Mouse (Mus musculus) testis, adult 2 months (tissue): ENCODE results near the gene Gm28079.
"Not testable (repeated sequence)": the region's sequence is repeated elsewhere in the genome, so short reads cannot be mapped to it uniquely, and the experiment has no call there.

ENCODE experiments used
- CTCF ChIP-seq: fragments of 200-500 bp; IDR thresholded peaks from 2 replicates; pipeline ENCODE4 v1.5.1; 2012; ENCODE audit warnings: low read depth, mild to moderate bottlenecking, inconsistent platforms, low read length, moderate library complexity; ENCODE audit not compliant: control insufficient read depth, insufficient read depth, insufficient replicate concordance
- POLR2A ChIP-seq: fragments of 200-500 bp; IDR thresholded peaks from 2 replicates; pipeline ENCODE4 v1.6.1; 2012; ENCODE audit warnings: low read depth, mild to moderate bottlenecking, inconsistent platforms, low read length, moderate library complexity; ENCODE audit not compliant: control insufficient read depth

- not testable (repeated sequence) for TF ChIP-seq CTCF, POLR2A
Observed at GRCm38 (mm10) chrY:70014799-70015198, at the start of gene Gm28079.
